Mouse (Mus musculus): ENCODE results near the gene Hs3st1.

DNA sequence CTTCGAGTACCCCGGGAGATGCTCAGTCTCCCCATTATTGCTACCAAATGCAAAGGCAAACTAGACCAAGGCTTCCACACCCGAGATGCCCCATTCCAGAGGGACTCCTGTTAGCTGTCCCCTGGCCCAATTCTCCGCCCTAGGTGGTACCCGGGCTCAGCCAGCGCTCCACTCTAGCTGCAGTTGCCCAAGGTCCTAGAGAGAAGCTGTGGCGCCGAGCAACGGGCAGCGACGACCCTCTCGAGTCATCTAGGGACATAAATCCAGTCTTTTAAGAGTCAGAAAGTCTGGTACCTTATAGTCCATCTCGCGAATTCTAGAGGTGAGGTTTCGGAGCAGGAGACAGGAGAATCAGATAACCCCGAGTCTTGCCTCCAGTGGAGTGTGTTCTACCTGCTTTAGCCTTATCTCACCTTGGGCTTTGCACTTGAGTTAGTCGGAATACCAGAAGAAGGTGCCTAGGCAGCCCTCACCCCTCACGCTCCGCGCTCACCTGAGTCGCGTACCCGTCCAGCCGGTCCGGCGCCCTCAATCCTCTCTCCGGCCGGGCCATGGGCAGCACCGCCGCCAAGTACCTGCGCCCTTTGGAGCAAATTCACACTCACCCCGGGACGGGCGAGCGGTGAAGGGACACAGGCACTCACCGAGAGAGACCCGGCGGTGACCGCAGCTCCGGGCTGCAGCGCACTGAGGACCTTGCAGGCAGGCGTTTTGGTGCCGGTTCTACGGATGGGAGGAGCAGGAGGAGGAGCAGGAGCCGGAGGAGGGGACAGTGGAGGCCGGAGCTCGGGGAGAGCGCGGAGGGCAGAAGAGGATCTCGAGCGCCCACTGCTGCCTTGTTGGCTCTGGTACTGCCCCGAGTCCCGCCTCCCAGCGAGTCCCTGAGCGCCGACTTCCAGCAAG, 111.1 kb downstream of the Hs3st1 start:
- TF ChIP-seq CTCF (IDR thresholded peaks at IDR 0.05; ENCODE audit: extremely low read depth, insufficient read depth, low read length) (peak; percentile 46), POLR2A (IDR thresholded peaks at IDR 0.05; ENCODE audit: extremely low read depth, insufficient read depth, low read length) (peak; percentile 93)

Data from cortical plate, adult 2 months (tissue).